In the genomic region with DNA sequence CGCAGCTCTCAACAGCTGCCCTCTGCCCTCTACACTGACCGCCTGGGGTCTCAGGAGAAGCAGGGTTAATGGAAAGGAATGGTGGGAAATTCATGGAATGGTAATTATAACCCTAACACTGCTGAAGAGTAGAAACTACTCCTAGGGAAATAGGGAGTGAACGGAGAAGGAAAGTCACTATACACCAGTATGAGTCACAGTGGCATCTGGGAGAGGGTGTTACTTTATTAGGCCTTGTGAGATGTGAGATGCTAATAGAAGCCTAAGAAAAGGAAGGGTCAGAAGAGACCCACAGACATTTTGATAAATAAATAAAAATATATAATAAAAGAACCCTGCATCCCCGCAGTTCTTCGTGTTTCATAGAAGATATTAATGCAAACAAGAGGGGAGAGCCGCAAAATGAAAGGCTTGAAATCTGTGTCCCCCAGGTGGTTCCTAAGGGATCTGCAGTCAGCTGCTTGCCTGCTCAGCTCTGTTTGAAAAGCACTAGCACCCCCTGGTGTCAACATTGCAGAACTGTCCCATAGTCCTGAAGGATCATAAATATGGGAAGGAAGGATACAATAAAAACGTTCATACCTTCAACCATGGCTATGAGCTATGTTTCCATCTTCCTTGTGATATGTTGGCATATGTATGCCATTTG, we compare ENCODE assay signal across 8 mouse cellular contexts. TPM values are rescaled to one million over a fixed set of nuclear protein-coding genes. Genes with fewer than 3 reads are reported as not detected.
DNase-seq lines count a peak whose midpoint lies in the region; ATAC-seq and TF ChIP-seq lines count a peak whose summit lies in the region.

No protein-coding gene starts in this region.

- no peak overlapping the region for H3K4me2 ChIP-seq in heart, postnatal 0 days (ENCODE audit: low read depth, low read length)
- no peak overlapping the region for H3K4me2 ChIP-seq in liver, embryonic 14.5 days (ENCODE audit: low read depth)
- no peak overlapping the region for H3K4me2 ChIP-seq in neural tube, embryonic 11.5 days (ENCODE audit: low read depth)

- no peak for TF ChIP-seq POLR2A in ES-Bruce4 (IDR thresholded peaks at IDR 0.05; ENCODE audit: insufficient read depth, low read length)
- no peak for TF ChIP-seq POLR2A in testis, adult 2 months (IDR thresholded peaks at IDR 0.05; ENCODE audit: control insufficient read depth, low read depth, low read length)

- H3K36me3 ChIP-seq in ES-Bruce4 (ENCODE audit: control insufficient read depth, insufficient read depth, low read length, poor library complexity, severe bottlenecking) = no peaks in the 10 kb centered on the region
- H3K36me3 ChIP-seq in heart, postnatal 0 days (replicated peaks; ENCODE audit: control insufficient read depth, insufficient read depth, low read length) = no peaks in the 10 kb centered on the region
- H3K36me3 ChIP-seq in liver, embryonic 14.5 days (replicated peaks; ENCODE audit: control insufficient read depth, insufficient read depth, low read depth) = no peaks in the 10 kb centered on the region
- no peaks in the 10 kb centered on the region for H3K36me3 ChIP-seq in neural tube, embryonic 11.5 days (ENCODE audit: control insufficient read depth, insufficient read depth, low read length)
- H3K36me3 ChIP-seq in testis, adult 2 months (ENCODE audit: control insufficient read depth, insufficient read depth, low read length) = no peaks in the 10 kb centered on the region

- peak; percentile 79 for ATAC-seq in heart, postnatal 0 days (ENCODE audit: insufficient read depth, low read depth)
- ATAC-seq in liver, embryonic 14.5 days (ENCODE audit: insufficient read depth) = peak; percentile 56; the same call in 1 of the 2 replicates
- ATAC-seq in neural tube, embryonic 11.5 days (ENCODE audit: insufficient read depth, low FRiP score, low TSS enrichment) = peak; percentile 87

- H3K9ac ChIP-seq in ES-Bruce4 (ENCODE audit: low read depth, poor library complexity, severe bottlenecking) = no peak overlapping the region
- no peak overlapping the region for H3K9ac ChIP-seq in heart, postnatal 0 days (replicated peaks; ENCODE audit: low read depth, low read length)
- H3K9ac ChIP-seq in liver, embryonic 14.5 days (replicated peaks) = no peak overlapping the region
- H3K9ac ChIP-seq in neural tube, embryonic 11.5 days (ENCODE audit: low read length) = no peak overlapping the region

- H3K4me1 ChIP-seq in ES-Bruce4 (ENCODE audit: control insufficient read depth, insufficient read depth, low read length) = peaks cover 1% of the 10 kb centered on the region
- H3K4me1 ChIP-seq in heart, postnatal 0 days (ENCODE audit: control insufficient read depth, insufficient read depth) = no peaks in the 10 kb centered on the region
- H3K4me1 ChIP-seq in liver, embryonic 14.5 days (replicated peaks; ENCODE audit: control insufficient read depth in 2 of 2, insufficient read depth in 2 of 2, low read length in 1 of 2) = no peaks in the 10 kb centered on the region
- H3K4me1 ChIP-seq in neural tube, embryonic 11.5 days (ENCODE audit: control insufficient read depth, insufficient read depth, low read length) = no peaks in the 10 kb centered on the region
- H3K4me1 ChIP-seq in testis, adult 2 months (ENCODE audit: control insufficient read depth, insufficient read depth, low read length) = no peaks in the 10 kb centered on the region

- H3K9me3 ChIP-seq in ES-Bruce4 (replicated peaks; ENCODE audit: control insufficient read depth, insufficient read depth, low read length, poor library complexity, severe bottlenecking) = no peaks in the 10 kb centered on the region
- no peaks in the 10 kb centered on the region for H3K9me3 ChIP-seq in heart, postnatal 0 days (replicated peaks; ENCODE audit: control insufficient read depth, low read length)
- no peaks in the 10 kb centered on the region for H3K9me3 ChIP-seq in liver, embryonic 14.5 days (ENCODE audit: control insufficient read depth, low read length)
- H3K9me3 ChIP-seq in neural tube, embryonic 11.5 days (ENCODE audit: control insufficient read depth, low read length) = no peaks in the 10 kb centered on the region

- peak; percentile 59 for DNase-seq in c-Kit-negative CD71-positive TER-119-positive erythroid progenitor cells, embryonic 14.5 days (ENCODE audit: low read depth, low spot score)
- peak; percentile 54 for DNase-seq in fibroblast of lung, adult 2 months (ENCODE audit: low read depth)
- DNase-seq in heart, postnatal 0 days (ENCODE audit: low spot score) = peak; percentile 84
- DNase-seq in kidney, postnatal 25 days = peak; percentile 79 to 80
- peak; percentile 62 to 68 (median 63) for DNase-seq in liver, embryonic 14.5 days (ENCODE audit: low read depth in 3 of 3, low spot score in 3 of 3)
- peak; percentile 75 for DNase-seq in neural tube, embryonic 11.5 days (ENCODE audit: low spot score)

- TF ChIP-seq CTCF in ES-Bruce4 (IDR thresholded peaks at IDR 0.05; ENCODE audit: low read depth, low read length) = peak; percentile 92
- peak; percentile 99 for TF ChIP-seq CTCF in heart, postnatal 0 days (IDR thresholded peaks at IDR 0.05; ENCODE audit: low read depth)
- TF ChIP-seq CTCF in liver, embryonic 14.5 days (IDR thresholded peaks at IDR 0.05; ENCODE audit: low read depth) = peak; percentile 96
- TF ChIP-seq CTCF in testis, adult 2 months (IDR thresholded peaks at IDR 0.05; ENCODE audit: control insufficient read depth, insufficient read depth, insufficient replicate concordance, low read depth, low read length) = peak; percentile 68; the same call in 1 of the 2 replicates

- TF ChIP-seq EP300 in ES-Bruce4 (IDR thresholded peaks at IDR 0.05; ENCODE audit: insufficient read depth, low read depth, low read length) = no peak
- no peak for TF ChIP-seq EP300 in heart, postnatal 0 days (IDR thresholded peaks at IDR 0.05; ENCODE audit: low read depth)
- TF ChIP-seq EP300 in liver, embryonic 14.5 days (IDR thresholded peaks at IDR 0.05; ENCODE audit: low read depth) = no peak

- H3K27ac ChIP-seq in ES-Bruce4 (ENCODE audit: insufficient read depth, low read length) = no peak overlapping the region
- no peak overlapping the region for H3K27ac ChIP-seq in heart, postnatal 0 days (ENCODE audit: low read depth)
- no peak overlapping the region for H3K27ac ChIP-seq in liver, embryonic 14.5 days
- H3K27ac ChIP-seq in neural tube, embryonic 11.5 days (ENCODE audit: low read depth, low read length) = no peak overlapping the region
- H3K27ac ChIP-seq in testis, adult 2 months (ENCODE audit: control insufficient read depth, insufficient read depth, low read depth, low read length) = no peak overlapping the region

- no peak overlapping the region for H3K4me3 ChIP-seq in ES-Bruce4 (ENCODE audit: low read depth, low read length)
- H3K4me3 ChIP-seq in heart, postnatal 0 days (ENCODE audit: low read depth, low read length) = no peak overlapping the region
- no peak overlapping the region for H3K4me3 ChIP-seq in liver, embryonic 14.5 days (ENCODE audit: insufficient read depth in 1 of 2, low read depth in 2 of 2, low read length in 2 of 2)
- H3K4me3 ChIP-seq in neural tube, embryonic 11.5 days (ENCODE audit: low read depth, low read length) = no peak overlapping the region
- no peak overlapping the region for H3K4me3 ChIP-seq in testis, adult 2 months (ENCODE audit: control insufficient read depth, low read depth, low read length)

- no peaks in the 10 kb centered on the region for H3K27me3 ChIP-seq in ES-Bruce4 (ENCODE audit: control insufficient read depth, insufficient read depth, low read length, poor library complexity, severe bottlenecking)
- no peaks in the 10 kb centered on the region for H3K27me3 ChIP-seq in heart, postnatal 0 days (ENCODE audit: control insufficient read depth, insufficient read depth, low read length)
- no peaks in the 10 kb centered on the region for H3K27me3 ChIP-seq in liver, embryonic 14.5 days (ENCODE audit: control insufficient read depth, insufficient read depth, low read length)
- H3K27me3 ChIP-seq in neural tube, embryonic 11.5 days (ENCODE audit: control insufficient read depth, insufficient read depth, low read length) = no peaks in the 10 kb centered on the region
- no peaks in the 10 kb centered on the region for H3K27me3 ChIP-seq in testis, adult 2 months (ENCODE audit: control insufficient read depth, insufficient read depth, low read length)

- WGBS in heart, postnatal 0 days = 32% methylated on average over 7 of the region's 7 CpGs
- WGBS in liver, embryonic 14.5 days (ENCODE audit: insufficient replicate concordance) = 26% methylated on average over 7 of the region's 7 CpGs
- WGBS in neural tube, embryonic 11.5 days = 34% methylated on average over 7 of the region's 7 CpGs

RNA-seq across cellular contexts. Expression of a gene that starts 35.1 kb away (rescaled TPM):
- polyA plus RNA-seq in ES-Bruce4 (2011; ENCODE audit: insufficient read depth, insufficient read length, low read depth, missing spikeins) = 13.0 and 14.8 TPM in 2 replicates
- 5.2 and 10.5 TPM in 2 replicates for total RNA-seq in heart, postnatal 0 days (2014; rRNA removed; ENCODE audit: low replicate concordance)
- 4.4 and 5.9 TPM in 2 replicates for polyA plus RNA-seq in heart, postnatal 0 days (2015; fragmentation: Nextera tagmentation; extraction: Ambion mirVana)
- 3.4 and 4.1 TPM in 2 replicates for polyA plus RNA-seq in liver, embryonic 14.5 days (2012; rRNA removed)
- 7.9 and 8.8 TPM in 2 replicates for polyA plus RNA-seq in liver, embryonic 14.5 days (2014; fragmentation: Nextera tagmentation; extraction: Ambion mirVana)
- polyA plus RNA-seq in neural tube, embryonic 11.5 days (2014; fragmentation: Nextera tagmentation; extraction: Ambion mirVana) = 18.0 and 19.3 TPM in 2 replicates
- 4.7 and 5.5 TPM in 2 replicates for polyA plus RNA-seq in testis, adult 2 months (2012; rRNA removed)

RNA-seq across cellular contexts. Expression of a gene that starts 48.3 kb away (rescaled TPM):
- not detected in 2 replicates for polyA plus RNA-seq in ES-Bruce4 (2011; ENCODE audit: insufficient read depth, insufficient read length, low read depth, missing spikeins)
- total RNA-seq in heart, postnatal 0 days (2014; rRNA removed; ENCODE audit: low replicate concordance) = 2.4 TPM in 1 of 2 replicates, not detected in the other
- polyA plus RNA-seq in heart, postnatal 0 days (2015; fragmentation: Nextera tagmentation; extraction: Ambion mirVana) = 0.08 and 0.20 TPM in 2 replicates
- polyA plus RNA-seq in liver, embryonic 14.5 days (2012; rRNA removed) = 7.6 and 9.4 TPM in 2 replicates
- 24.4 and 26.3 TPM in 2 replicates for polyA plus RNA-seq in liver, embryonic 14.5 days (2014; fragmentation: Nextera tagmentation; extraction: Ambion mirVana)
- polyA plus RNA-seq in neural tube, embryonic 11.5 days (2014; fragmentation: Nextera tagmentation; extraction: Ambion mirVana) = not detected in 2 replicates
- polyA plus RNA-seq in testis, adult 2 months (2012; rRNA removed) = 0.19 and 0.26 TPM in 2 replicates

RNA-seq across cellular contexts. Expression of a gene that starts 59.3 kb away (rescaled TPM):
- 625 and 678 TPM in 2 replicates for polyA plus RNA-seq in ES-Bruce4 (2011; ENCODE audit: insufficient read depth, insufficient read length, low read depth, missing spikeins)
- 106 and 109 TPM in 2 replicates for total RNA-seq in heart, postnatal 0 days (2014; rRNA removed; ENCODE audit: low replicate concordance)
- 186 and 201 TPM in 2 replicates for polyA plus RNA-seq in heart, postnatal 0 days (2015; fragmentation: Nextera tagmentation; extraction: Ambion mirVana)
- 120 and 191 TPM in 2 replicates for polyA plus RNA-seq in liver, embryonic 14.5 days (2012; rRNA removed)
- polyA plus RNA-seq in liver, embryonic 14.5 days (2014; fragmentation: Nextera tagmentation; extraction: Ambion mirVana) = 389 and 416 TPM in 2 replicates
- polyA plus RNA-seq in neural tube, embryonic 11.5 days (2014; fragmentation: Nextera tagmentation; extraction: Ambion mirVana) = 307 and 333 TPM in 2 replicates
- 37.6 and 41.7 TPM in 2 replicates for polyA plus RNA-seq in testis, adult 2 months (2012; rRNA removed)
